Mouse (Mus musculus) thymus, adult 2 months (tissue): Measurements from ENCODE around the gene Tead4. TPM values are rescaled to one million over a fixed set of nuclear protein-coding genes. Genes with fewer than 3 reads are reported as not detected.

ENCODE experiments used
- DNase-seq: peaks from one replicate; pipeline ENCODE4 v3.0.0; 2021
- H3K27ac ChIP-seq: fragments of 200-500 bp; 2 replicates; pipeline ENCODE4 v1.5.1; 2012; ENCODE audit warnings: low read length, control low read depth; ENCODE audit not compliant: control insufficient read depth, insufficient read depth
- H3K27me3 ChIP-seq: fragments of 200-500 bp; 2 replicates; pipeline ENCODE4 v1.6.1; 2012; ENCODE audit warnings: mild to moderate bottlenecking, low read length, moderate library complexity, mixed read lengths; ENCODE audit not compliant: control insufficient read depth, insufficient read depth
- H3K36me3 ChIP-seq: fragments of 200-500 bp; 2 replicates; pipeline ENCODE4 v1.6.1; 2012; ENCODE audit warnings: mild to moderate bottlenecking, low read length, moderate library complexity; ENCODE audit not compliant: control insufficient read depth, insufficient read depth
- H3K4me1 ChIP-seq: fragments of 200-500 bp; replicated peaks from 2 replicates; pipeline ENCODE4 v1.6.1; 2012; ENCODE audit warnings: low read length; ENCODE audit not compliant: control insufficient read depth, insufficient read depth
- H3K4me3 ChIP-seq: fragments of 200-500 bp; 2 replicates; pipeline ENCODE4 v1.5.1; 2012; ENCODE audit warnings: mild to moderate bottlenecking, low read length, control low read depth, moderate library complexity; ENCODE audit not compliant: control insufficient read depth, insufficient read depth
- CTCF ChIP-seq: fragments of 200-500 bp; IDR thresholded peaks from 2 replicates; pipeline ENCODE4 v1.5.1; 2012; ENCODE audit warnings: mild to moderate bottlenecking, control low read depth, low read length, moderate library complexity, borderline replicate concordance; ENCODE audit not compliant: control insufficient read depth, poor library complexity, insufficient read depth; ENCODE audit errors: extremely low read depth
- POLR2A ChIP-seq: fragments of 200-500 bp; IDR thresholded peaks from 2 replicates; pipeline ENCODE4 v1.6.1; 2012; ENCODE audit warnings: mild to moderate bottlenecking, low read length, control low read depth, moderate library complexity; ENCODE audit not compliant: control insufficient read depth, poor library complexity, insufficient read depth; ENCODE audit errors: extremely low read depth
- WGBS: fragments of 180-500 bp; shearing (Covaris S2); methylation state at CpG from one replicate; pipeline ENCODE4 v1.1.7; 2018; 5-methylcytosine and 5-hydroxymethylcytosine counted together
- polyA plus RNA-seq: library from polyadenylated mRNA; depleted of rRNA; stranded (reverse); fragments of >200 nt; gene quantifications from 2 replicates; pipeline ENCODE4 v1.2.3, GENCODE M21; 2012

The Tead4 gene
- polyA plus RNA-seq, 1 experiment, result 0.53 TPM

- no peak overlapping the region for H3K4me3 ChIP-seq
- peaks cover 11% of the 10 kb centered on the region; the same call in 1 of the 2 replicates for H3K27me3 ChIP-seq
- TF ChIP-seq CTCF, result no peak
- no peak for TF ChIP-seq POLR2A
- WGBS, result 72% methylated on average over 6 of the region's 6 CpGs
- H3K36me3 ChIP-seq, result no peaks in the 10 kb centered on the region
- DNase-seq, result no peak
- no peak overlapping the region for H3K27ac ChIP-seq
- H3K4me1 ChIP-seq, result 0 out of 2 replicates have a peak, but pooled peaks cover 3% of the 10 kb centered on the region
These were observed 4.5 kb downstream of the Tead4 start for GRCm38 (mm10) chr6:128295876-128296749.

- Histone ChIP-seq H3K27ac (no peak overlapping the region), H3K36me3 (no peaks in the 10 kb centered on the region), H3K27me3 (no peaks in the 10 kb centered on the region), H3K4me3 (no peak overlapping the region), H3K4me1 (no peaks in the 10 kb centered on the region)
- TF ChIP-seq POLR2A, result no peak
- TF ChIP-seq CTCF, result no peak
- 89% methylated on average over 5 of the region's 5 CpGs for WGBS
- DNase-seq, result no peak
These were observed 9.3 kb downstream of the Tead4 start for GRCm38 (mm10) chr6:128291284-128291683.

- 86% methylated on average over 6 of the region's 6 CpGs for WGBS
- TF ChIP-seq CTCF (no peak), POLR2A (no peak)
- Histone ChIP-seq H3K4me3 (no peak overlapping the region), H3K36me3 (no peaks in the 10 kb centered on the region), H3K27ac (no peak overlapping the region), H3K4me1 (peaks cover 2% of the 10 kb centered on the region; the same call in 1 of the 2 replicates), H3K27me3 (no peaks in the 10 kb centered on the region)
- DNase-seq, result no peak
These were observed 11.9 kb downstream of the Tead4 start for GRCm38 (mm10) chr6:128288681-128289080.

GRCm38 (mm10) chr6:128285792-128286430 is 14.7 kb downstream of the Tead4 start:
- TF ChIP-seq CTCF (no peak), POLR2A (no peak)
- H3K4me3 ChIP-seq, result no peak overlapping the region
- no peaks in the 10 kb centered on the region for H3K36me3 ChIP-seq
- no peak overlapping the region for H3K27ac ChIP-seq
- WGBS, result 13% methylated on average over 16 of the region's 16 CpGs
- H3K27me3 ChIP-seq, result no peaks in the 10 kb centered on the region
- no peak for DNase-seq
- peaks cover 2% of the 10 kb centered on the region; the same call in 1 of the 2 replicates for H3K4me1 ChIP-seq

DNA sequence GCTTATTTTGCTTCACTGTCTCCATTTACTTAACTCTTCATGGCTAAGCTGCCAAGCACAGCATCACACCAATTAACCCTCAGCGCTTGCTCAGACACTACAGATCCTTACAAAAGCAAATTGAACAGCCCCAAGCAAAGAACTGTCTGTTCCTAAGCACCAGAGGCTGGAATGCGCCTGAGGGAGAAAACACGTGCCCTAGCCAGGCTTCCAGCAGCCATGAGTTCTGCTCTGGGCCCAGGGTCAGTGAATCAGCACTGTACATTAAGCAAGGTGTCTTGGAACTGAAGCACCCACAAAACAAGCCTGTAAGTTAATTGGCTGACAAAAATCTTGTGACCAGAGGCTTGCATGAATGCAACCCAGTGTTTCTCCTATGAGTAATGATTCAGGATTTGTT is 18.5 kb downstream of the Tead4 start:
- no peak for DNase-seq
- WGBS, result 87% methylated on average over 3 of the region's 3 CpGs

GRCm38 (mm10) chr6:128280472-128281145 is 20.0 kb downstream of the Tead4 start:
- DNase-seq, result no peak
- TF ChIP-seq CTCF (no peak), POLR2A (no peak)
- no peak overlapping the region for H3K27ac ChIP-seq
- WGBS, result 73% methylated on average over 14 of the region's 14 CpGs
- H3K36me3 ChIP-seq, result no peaks in the 10 kb centered on the region
- H3K4me1 ChIP-seq, result no peaks in the 10 kb centered on the region
- no peaks in the 10 kb centered on the region for H3K27me3 ChIP-seq
- H3K4me3 ChIP-seq, result no peak overlapping the region

More for the DNA sequence above, 18.5 kb downstream of the Tead4 start:
- Histone ChIP-seq H3K4me1 (peaks cover 2% of the 10 kb centered on the region; the same call in 1 of the 2 replicates), H3K27ac (no peak overlapping the region), H3K36me3 (no peaks in the 10 kb centered on the region), H3K27me3 (no peaks in the 10 kb centered on the region), H3K4me3 (no peak overlapping the region)
- no peak for TF ChIP-seq CTCF
- TF ChIP-seq POLR2A, result no peak
